Mouse (Mus musculus): ENCODE measurements around the gene Slit3.

DNA sequence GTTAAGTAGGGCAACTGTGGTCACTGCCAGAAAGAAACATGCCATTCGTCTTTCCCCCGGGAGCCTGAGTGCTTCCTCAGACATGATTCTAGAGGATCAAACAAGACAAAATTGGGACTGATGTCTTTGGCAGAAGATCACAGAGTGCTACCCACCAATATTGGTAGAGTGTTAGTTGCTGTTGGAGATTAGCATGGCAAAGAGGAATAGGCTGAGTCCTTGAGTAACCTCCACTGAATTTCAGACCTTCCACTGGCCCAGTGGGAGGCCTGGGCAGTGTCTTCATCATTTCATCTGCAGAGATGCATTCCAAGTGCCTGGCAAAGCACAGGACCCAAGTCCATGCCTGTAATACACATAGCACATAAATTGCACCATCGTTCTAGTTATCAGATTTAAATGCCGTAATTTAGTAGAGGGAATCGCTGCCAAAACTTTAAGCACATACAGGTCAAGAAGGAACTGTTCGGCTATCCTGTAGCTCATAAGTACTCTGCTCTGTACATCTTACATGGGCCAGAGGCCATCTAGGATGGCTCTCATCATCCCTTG lies 77.6 kb downstream of the Slit3 start:
- TF ChIP-seq GATA1 (IDR thresholded peaks at IDR 0.05; ENCODE audit: borderline replicate concordance, low read length) (no peak), CTCF (IDR thresholded peaks at IDR 0.05; ENCODE audit: low read depth, low read length) (no peak), POLR2AphosphoS5 (IDR thresholded peaks at IDR 0.05; ENCODE audit: insufficient replicate concordance, low read depth, low read length) (no peak), GATA2 (IDR thresholded peaks at IDR 0.05; ENCODE audit: borderline replicate concordance, low read depth, low read length) (no peak)

Data from G1E (cell line).